Mouse (Mus musculus) Patski (cell line): ENCODE measurements at regions not wholly inside any gene's neighbourhood (a gene's known extent, or its start where the extent isn't known, plus 50 kb on each side); places are given as distances from the start of the nearest gene placed in this dataset.

Source experiments
- ATAC-seq: fragments of 100-300 bp; one replicate; pipeline ENCODE4 v1.8.0; 2021
- CTCF ChIA-PET: fragments of 350-600 bp; sonication (Branson Sonifier 250); formaldehyde crosslinking; loops from one replicate; lab custom pipeline; 2022; ENCODE audit warnings: inconsistent platforms; lab: Charles Lee
- POLR2A ChIA-PET: fragments of 350-600 bp; sonication (Branson Sonifier 250); formaldehyde crosslinking; loops from one replicate; lab custom pipeline; 2022; ENCODE audit warnings: antibody characterized with exemption, inconsistent platforms; lab: Charles Lee
- DNase-seq: peaks from one replicate; pipeline ENCODE4 v3.0.0-alpha.2; 2011; ENCODE audit warnings: low read depth, low spot score
- H3K27me3 ChIP-seq: fragments of 371-371 bp; one replicate; pipeline ENCODE4 v1.5.1; 2021
- CTCF ChIP-seq: fragments of 100-300 bp; IDR thresholded peaks from one replicate; pipeline ENCODE4 v1.5.1; 2021
- in situ Hi-C: fragments of 300-500 bp; cut with MboI; formaldehyde crosslinking; loops from 3 replicates; pipeline ENCODE4 v1.11.1; 2018; ENCODE audit warnings: low pct_unique_long_range_greater_than_20kb, mixed read lengths

DNA sequence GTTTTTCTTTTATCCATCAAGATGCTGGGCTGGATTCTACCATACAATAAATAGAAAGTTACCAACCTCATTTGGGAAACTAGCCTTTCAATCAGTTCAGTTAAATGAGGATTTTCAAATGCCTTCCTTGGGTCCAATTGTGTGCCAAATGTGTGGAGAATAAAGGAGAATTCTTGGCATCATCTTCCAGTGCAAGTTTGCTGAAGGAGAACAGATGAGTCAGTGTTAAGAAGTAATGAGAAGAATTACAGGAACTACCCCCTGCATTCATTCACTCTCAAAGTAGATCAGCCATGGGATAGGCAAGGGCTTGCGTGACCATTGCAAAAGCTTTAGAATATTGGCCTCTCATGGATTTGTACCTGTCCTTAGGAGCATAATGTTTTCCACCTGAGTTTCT is 193.4 kb upstream of the Man1a start:
- ChIA-PET POLR2A (no interaction called here), CTCF (no interaction called here)
- no peak for TF ChIP-seq CTCF
- in situ Hi-C loops = no loop called here
- no peaks in the 10 kb centered on the region for H3K27me3 ChIP-seq
- DNase-seq (no peak), ATAC-seq (no peak)

DNA sequence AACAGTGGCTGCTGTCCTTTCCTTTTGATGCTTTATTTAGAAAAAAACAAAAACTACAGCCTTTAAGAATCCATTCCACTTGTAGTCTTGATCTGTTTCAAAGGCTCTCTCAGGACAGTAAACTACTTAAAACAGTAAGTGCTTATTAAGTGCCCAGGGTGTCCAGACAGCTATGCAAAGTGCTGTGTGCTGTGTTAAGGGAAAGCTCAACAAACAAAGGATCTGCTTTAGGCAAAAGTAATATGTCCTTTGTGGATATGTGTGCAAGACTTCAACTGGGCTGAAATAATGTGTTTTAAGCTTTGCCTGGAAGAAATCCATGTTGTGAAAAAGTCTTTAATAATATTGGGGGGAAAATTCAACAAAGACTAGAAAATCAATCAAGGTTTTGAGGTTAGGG is 192.9 kb upstream of the Man1a start:
- ATAC-seq = no peak
- no peaks in the 10 kb centered on the region for H3K27me3 ChIP-seq
- in situ Hi-C loops = no loop called here
- DNase-seq = no peak
- TF ChIP-seq CTCF = no peak
- CTCF ChIA-PET = no interaction called here
- POLR2A ChIA-PET = no interaction called here

DNA sequence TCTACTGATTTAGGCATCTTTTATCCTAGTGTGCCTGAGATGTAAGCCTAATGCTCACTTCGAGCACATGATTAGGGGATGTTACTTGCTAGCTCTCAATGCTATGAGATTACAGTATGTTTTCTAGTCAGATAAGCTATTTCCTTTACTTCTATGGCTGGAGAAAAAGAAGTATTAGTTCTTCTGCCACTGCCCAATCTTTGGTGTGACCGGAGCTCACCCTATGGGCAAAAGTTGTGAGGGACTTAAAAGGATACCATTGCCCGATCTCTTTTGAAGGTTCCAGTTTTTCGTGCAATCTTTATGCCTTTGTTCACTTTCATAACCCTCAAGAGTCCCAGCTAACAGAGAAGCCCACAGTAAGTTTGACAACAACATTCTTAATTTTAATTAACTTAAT is 190.2 kb upstream of the Man1a start:
- POLR2A ChIA-PET = no interaction called here
- no peak for ATAC-seq
- TF ChIP-seq CTCF = no peak
- no peaks in the 10 kb centered on the region for H3K27me3 ChIP-seq
- CTCF ChIA-PET = no interaction called here
- in situ Hi-C loops = no loop called here
- DNase-seq = no peak

DNA sequence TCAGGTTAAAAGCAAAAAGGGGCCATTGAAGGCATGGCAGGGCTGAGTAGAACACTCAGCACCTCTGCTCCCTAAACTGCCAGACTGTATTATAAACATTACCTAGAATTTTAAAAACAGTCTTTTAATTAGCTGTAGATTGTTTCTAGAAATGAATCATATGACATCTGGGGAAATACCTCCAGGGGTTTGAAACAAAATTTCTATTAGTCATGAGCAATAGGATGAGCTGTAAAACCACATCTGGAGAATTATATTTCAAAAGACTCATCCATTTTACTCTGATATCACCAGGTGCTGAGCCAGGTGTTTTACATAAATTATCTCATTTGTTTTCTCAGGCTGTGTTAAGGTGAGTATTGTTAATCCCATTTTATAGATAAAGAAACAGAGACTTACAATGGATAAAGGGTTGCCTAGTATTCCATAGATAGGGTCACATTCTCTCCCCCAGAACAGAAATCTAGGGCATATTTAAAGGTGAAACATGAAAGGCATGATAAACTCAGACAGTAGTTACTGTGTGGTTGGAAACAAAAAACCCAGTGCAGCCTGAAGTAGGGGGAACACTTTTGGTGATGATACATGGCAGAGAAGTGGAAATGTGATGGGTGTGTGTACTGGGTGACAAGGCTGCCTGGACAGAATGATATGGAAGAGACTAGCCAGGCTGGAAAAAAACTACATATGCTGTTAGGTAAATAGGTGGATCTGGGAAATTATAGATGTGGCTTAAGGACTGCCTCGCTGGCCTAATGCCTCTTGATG is 178.6 kb upstream of the Man1a start:
- DNase-seq (no peak), ATAC-seq (no peak)
- H3K27me3 ChIP-seq = no peaks in the 10 kb centered on the region
- in situ Hi-C loops = no loop called here
- ChIA-PET CTCF (no interaction called here), POLR2A (no interaction called here)
- TF ChIP-seq CTCF = no peak

DNA sequence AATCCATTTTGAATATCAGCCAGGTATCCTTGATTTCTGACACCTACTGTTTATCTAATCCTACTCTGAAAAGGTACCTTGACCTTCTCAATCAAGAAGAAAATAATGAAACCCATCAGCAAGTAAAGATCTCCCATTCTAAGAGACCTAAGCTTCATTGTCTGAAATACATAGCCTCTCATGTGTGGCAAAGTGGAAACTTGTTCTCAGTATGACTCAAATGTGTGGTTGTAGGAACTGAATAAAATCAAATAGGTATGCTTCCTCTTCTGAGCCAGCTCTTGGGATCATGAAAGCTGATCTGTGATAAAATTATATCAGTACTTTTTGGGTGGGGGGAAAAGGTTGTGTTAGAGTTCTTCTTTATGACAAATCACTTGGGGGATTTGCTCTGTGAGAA is 168.6 kb upstream of the Man1a start:
- in situ Hi-C loops = no loop called here
- CTCF ChIA-PET = no interaction called here
- no peaks in the 10 kb centered on the region for H3K27me3 ChIP-seq
- DNase-seq (no peak), ATAC-seq (no peak)
- POLR2A ChIA-PET = no interaction called here
- no peak for TF ChIP-seq CTCF

DNA sequence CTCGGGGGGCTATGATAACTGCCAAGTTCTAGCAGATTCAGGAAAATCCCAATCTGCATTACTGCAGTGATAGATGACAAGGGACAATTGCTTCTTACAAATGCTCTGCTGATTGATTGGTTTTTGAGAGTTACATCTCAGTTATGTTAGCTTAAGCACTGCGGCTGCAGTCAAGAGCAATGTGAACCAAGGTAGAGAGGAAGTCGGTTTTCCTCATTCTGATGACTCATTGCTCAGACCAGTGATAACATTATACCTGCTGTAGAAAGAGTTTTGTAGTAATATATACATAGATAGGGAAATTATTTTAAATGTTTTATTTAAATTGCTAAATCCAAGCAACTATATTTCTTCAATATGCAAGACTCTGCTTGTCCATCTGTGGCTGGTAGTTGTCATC is 126.0 kb upstream of the Man1a start:
- no peak for ATAC-seq

DNA sequence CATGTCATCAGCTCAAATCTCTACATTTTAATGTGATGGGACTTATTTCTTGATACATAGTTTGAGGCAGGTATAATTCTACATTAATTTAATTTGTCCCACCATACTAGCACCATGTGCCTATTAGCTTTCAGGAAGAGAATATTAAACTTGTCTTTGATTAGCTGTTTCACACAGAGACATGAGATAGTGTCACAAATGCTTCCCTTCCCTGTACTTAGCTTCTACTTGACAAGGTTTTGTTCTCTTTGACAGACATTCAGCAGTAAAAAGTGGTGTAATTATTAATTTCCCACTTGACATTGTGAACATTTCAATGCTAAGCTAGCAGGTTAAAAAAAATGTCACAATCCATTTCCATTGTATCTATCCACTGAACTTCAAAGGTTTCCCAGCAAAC is 125.3 kb upstream of the Man1a start:
- CTCF ChIA-PET = no interaction called here
- ATAC-seq (no peak), DNase-seq (no peak)
- TF ChIP-seq CTCF = no peak
- H3K27me3 ChIP-seq = peaks cover 3% of the 10 kb centered on the region
- in situ Hi-C loops = no loop called here
- POLR2A ChIA-PET = no interaction called here

More for the DNA sequence above, 126.0 kb upstream of the Man1a start:
- H3K27me3 ChIP-seq = peaks cover 3% of the 10 kb centered on the region
- no peak for DNase-seq
- POLR2A ChIA-PET = no interaction called here
- CTCF ChIA-PET = no interaction called here
- in situ Hi-C loops = no loop called here
- TF ChIP-seq CTCF = no peak

DNA sequence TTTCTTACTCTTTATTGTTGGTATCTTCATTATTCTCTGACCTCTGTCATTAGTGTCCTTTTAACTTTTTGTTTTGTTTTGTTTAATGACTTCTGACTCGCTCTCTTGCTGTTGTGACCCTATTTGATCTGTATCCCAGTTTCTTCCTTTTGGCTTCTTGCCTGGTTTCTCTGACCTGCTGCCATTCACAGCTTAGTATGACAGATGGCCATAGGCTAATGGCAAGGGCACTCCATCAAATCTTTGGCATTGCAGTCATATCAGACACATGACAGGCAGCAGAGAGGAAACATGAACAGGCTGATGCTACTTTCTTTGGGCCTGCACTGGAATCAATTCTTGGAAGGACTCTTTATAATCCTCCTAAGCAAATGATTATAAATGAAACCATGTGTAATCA is 106.3 kb upstream of the Man1a start:
- in situ Hi-C loops = no loop called here
- H3K27me3 ChIP-seq = no peaks in the 10 kb centered on the region
- no peak for DNase-seq
- ATAC-seq = no peak
- TF ChIP-seq CTCF = no peak
- CTCF ChIA-PET = no interaction called here
- POLR2A ChIA-PET = no interaction called here

DNA sequence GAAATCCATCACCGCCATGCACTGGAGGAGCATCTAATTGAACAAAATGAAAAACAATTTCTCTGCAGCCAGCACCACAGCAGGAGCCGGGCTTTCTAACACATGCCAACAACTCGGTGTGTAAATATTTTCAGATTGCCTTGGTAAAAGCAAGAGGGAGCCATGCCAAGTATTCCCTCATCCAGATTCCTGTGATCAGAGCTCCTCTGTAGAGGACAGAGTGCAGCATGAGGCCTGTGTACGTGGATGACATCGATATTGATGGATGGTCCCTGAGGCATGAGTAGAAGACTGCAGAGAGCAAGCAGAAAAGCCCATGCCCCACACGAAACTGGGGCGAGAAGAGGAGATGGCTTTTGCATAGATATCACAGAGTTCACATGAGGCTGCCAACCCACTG is 92.9 kb upstream of the Man1a start:
- peaks cover 4% of the 10 kb centered on the region for H3K27me3 ChIP-seq
- ChIA-PET POLR2A (no interaction called here), CTCF (interaction anchor here (0.8 kb wide), 1 partner anchor 309 kb away, joined by 3 read pairs; no protein-coding TSS in a partner anchor)
- in situ Hi-C loops = no loop called here
- ATAC-seq (no peak), DNase-seq (no peak)
- no peak for TF ChIP-seq CTCF

DNA sequence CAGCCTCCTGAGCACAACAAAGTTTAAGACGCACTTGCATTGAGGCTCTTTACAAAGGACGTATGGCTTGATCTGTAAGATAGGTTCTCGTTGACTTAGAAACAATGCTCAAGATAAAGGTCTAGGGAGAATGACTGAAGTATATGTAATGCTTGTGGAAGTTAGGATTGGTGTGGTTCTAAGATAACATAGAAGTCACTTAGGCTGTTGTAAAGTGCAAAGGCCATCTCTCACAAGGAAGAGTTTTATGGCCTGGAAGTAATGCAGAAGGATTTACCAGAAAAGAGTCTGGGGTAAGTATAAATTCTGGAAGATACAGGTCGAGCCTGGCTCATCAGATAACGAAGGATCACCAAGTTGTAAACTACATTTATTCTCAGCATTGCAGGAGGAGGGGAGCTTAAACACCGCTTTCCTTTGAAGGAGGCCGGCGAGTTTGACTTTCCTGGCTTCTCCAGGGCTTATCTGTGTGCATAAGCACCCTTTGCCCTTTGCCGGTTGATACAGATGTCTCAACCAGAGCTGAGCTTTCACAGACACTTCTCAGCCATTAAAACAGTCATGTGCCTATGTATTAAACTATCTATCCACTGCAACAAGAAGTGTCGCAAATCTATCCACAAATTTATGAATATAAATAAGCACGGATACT is 84.8 kb upstream of the Man1a start:
- no peak for TF ChIP-seq CTCF
- DNase-seq (no peak), ATAC-seq (no peak)
- CTCF ChIA-PET = no interaction called here
- in situ Hi-C loops = no loop called here
- POLR2A ChIA-PET = no interaction called here
- H3K27me3 ChIP-seq = no peaks in the 10 kb centered on the region

DNA sequence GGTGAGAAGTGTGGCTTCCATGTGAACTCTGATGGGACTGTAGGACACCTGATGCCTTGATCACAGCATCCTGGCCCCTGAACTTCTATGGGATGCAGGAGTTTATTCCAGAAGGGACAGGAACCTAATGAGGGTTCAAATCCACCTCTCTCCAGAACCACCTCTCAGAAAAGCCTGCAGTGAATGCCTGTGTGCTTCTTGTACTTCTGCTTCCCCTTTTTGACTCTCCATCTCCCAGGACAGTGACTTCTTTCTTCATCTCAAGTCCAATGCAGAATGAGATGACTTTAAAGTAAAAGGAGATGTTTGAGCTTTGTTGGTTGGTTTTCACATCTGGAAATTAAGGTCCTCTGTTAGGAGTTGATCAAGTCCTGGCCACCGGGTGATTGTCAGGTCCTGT is 77.5 kb upstream of the Man1a start:
- no peak for ATAC-seq
- CTCF ChIA-PET = interaction anchor here (1.0 kb wide), 1 partner anchor 13 kb away, joined by 3 read pairs; no protein-coding TSS in a partner anchor
- POLR2A ChIA-PET = no interaction called here
- H3K27me3 ChIP-seq = peaks cover 3% of the 10 kb centered on the region
- in situ Hi-C loops = no loop called here
- no peak for TF ChIP-seq CTCF
- no peak for DNase-seq
